Mouse (Mus musculus) T-helper 2 cell (primary cell): ENCODE data around the gene Dnah17.

Experiments used
- in situ Hi-C: fragments of 300-600 bp; cut with MboI, MseI; formaldehyde crosslinking; loops from one replicate; pipeline ENCODE4 v1.15.1; 2025; ENCODE audit warnings: high pct_unique_total_duplicates

Dnah17 gene

DNA sequence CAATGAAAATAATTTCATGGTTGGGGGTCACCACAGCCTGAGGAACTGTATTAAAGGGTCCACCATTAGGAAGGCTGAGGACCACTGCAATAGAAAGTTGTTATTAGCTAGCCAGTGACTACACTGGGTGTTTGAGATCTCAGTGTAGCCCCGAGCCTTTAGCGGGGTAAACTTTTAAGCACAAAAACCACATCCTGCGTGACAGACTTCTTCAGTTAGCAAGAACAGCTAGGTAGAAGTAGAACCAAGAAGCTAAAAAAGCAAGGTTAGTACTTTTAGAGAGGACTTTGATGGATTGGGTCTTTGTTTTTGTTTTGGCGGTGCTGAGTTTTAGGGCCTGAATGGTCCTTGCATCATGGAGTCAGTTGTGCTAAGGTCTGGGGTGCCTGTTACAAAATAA lies 13.3 kb upstream of the Dnah17 start:
- in situ Hi-C loops: no loop called here

DNA sequence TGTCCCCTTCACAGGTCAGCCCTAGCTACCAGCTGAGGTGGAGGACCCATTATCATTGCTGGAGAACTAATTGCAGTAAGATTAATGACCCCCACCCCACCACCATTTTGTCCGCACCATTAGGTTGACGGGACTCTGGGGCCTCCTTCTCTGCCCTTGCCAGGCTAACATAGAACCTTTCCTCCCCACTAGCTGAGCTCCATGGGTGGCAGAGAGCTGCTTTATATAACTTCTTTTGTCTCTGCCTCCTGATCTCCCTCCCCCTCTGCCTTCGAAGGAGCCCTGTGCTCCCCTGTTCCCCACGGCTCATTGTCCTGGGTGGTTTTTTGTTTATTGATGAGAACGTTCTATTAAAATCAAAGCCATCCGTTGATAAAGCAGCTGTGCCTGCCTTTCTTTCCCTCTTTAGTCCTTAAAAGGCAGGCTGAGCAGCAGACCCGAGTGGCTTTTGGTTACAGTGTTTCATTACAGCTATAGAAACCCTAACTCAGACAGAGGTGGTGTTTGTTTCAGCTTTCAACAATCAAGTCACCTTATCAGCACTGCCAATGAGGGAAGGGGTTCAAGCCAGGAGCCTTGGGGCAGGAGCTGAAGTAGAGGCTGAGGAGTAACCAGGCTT lies 12.2 kb upstream of the Dnah17 start:
- in situ Hi-C loops: no loop called here

DNA sequence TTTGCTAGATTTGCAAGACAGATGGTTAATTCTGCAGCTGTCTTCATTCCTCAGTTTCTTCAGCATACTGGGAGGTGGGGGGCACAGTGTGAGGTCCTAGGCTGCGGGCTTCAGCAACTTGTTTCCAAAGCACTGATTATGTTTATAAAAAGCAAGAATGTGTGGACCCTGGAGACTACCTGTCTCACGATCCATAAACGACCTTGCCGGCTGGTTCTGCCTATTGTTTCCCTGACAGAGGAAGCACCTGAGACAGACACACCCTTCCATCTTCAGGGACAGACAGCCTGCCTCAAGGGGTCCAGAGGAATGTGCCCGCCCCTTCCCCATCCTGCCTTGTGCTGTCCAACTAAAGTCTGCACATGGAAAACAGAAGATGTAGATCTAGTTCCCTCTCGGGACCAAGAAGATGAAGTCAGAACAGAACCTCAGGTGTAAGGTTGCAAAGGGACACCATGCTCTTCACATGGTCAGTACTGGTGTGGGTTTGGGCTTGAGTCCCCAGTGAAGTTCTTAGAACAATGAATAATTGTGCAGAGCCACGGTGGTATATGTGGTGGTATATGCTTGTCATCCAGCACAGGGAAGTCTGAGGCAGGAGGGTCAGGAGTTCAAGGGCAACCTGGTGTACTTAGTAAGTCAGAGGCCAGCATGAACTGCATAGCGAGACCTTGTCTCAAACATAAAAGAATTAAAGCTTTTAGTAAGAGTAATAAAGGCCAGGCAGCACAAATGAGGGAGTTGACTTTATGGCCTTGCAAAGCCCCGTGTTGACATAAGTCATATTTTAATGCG lies 10.5 kb upstream of the Dnah17 start:
- in situ Hi-C loops: no loop called here

DNA sequence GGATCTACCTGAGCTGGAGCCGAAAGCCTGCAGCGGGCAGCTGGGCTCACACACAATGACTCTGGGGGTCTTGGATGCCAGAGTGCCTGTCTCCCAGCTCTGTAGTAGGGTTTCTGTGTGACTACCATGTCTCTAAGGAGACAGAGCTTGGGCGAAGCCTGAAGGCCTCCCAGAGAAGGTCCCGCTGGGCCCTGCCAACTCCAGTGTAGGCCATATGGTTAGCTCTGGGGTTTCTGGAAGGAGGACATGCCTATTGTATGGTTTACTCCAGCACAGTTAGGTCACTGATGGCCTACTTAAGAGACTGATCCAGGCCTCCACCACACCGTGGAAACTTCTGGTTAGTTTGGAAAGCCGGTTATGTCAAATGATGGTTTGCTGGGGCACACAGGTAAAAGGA lies 7.9 kb upstream of the Dnah17 start:
- in situ Hi-C loops: no loop called here

DNA sequence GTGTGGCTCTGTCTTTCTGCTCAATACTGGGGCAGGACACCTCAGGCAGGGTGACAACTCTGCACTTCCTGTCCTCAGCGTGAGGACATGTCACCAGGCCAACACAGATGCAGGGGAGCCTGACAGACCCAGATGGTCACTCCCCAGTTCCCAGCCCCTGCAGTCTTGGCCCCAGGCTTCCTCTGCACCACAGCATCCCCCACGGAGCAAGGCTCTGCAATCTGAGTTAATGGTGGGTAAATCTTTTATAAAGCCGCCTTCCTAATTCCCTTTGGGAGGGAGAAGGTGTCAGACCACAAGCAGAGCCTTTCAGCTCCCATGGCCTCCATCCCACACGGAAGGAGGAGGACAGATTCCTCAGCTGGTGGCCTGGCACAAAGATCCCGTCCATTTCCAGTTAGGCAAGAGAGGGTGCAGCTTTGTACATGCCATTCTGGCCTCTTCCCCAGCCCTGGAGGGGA lies 5.8 kb upstream of the Dnah17 start:
- in situ Hi-C loops: no loop called here

DNA sequence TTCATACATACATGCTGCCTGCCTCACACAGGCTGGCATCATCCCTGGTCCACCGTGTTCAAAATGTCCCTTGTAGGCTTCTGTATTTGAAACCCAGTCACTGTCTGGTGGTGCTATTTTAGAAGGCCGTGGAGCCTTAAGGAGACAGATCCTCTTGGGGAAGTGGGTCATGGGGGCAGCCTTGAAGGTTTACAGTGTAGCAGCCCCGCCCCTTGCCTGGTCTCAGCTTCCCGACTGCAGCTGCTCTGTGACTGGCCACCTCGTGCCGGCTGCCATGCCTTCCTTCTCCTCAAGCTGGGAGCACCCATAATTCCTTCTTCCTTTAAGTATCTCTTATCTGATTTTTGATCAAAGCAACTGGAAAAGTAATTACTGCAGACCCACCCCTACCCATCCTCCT lies 4.8 kb upstream of the Dnah17 start:
- in situ Hi-C loops: no loop called here

DNA sequence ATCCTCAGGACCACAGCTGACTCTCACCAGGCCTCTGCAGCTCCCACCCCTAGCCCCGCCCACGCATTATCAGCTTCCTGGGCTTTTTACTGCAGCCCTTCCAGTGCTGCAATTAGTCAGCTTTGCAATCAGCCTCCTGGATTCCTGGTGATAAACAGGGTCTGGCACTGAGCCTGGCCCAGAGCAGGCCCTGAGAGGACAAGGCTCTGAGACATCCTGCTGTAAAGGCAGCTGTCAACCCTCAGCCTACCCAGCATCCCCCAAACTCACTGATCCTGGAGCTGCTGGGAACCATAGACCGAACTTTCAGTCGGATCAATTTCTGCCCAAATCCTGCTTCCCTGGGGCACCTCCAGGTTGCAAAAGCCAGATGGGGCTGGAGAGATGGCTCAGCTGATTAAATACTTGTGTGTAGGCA lies 3.3 kb upstream of the Dnah17 start:
- in situ Hi-C loops: no loop called here

DNA sequence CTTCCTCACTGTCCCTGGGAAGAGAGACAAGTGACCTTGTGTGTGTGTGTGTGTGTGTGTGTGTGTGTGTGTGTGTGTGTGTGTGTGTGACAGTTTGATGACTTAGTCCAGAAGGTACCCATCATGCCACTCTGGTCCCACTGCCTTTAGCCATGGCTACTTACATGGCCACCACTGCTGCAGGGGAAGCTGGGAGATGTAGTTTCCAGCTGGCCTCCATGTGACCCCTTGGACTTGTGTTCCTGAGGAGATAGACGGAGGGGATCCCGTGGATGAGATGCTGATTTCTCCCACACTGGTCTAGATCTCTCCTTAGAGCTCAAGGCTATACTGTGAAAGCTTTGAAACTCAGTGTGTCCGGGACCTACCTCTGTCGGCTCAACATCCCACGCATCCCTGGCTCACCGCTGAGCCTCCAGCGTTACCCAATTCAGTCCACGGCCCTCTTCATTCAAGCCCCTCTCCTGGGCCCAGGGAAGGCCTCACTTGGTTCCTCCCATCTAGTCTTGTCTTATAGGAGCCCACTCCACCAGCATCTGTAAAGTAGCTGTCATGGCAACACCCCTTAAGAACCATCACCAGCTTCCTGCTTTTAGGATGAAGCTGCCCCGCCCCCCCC lies 2.8 kb upstream of the Dnah17 start:
- in situ Hi-C loops: no loop called here

DNA sequence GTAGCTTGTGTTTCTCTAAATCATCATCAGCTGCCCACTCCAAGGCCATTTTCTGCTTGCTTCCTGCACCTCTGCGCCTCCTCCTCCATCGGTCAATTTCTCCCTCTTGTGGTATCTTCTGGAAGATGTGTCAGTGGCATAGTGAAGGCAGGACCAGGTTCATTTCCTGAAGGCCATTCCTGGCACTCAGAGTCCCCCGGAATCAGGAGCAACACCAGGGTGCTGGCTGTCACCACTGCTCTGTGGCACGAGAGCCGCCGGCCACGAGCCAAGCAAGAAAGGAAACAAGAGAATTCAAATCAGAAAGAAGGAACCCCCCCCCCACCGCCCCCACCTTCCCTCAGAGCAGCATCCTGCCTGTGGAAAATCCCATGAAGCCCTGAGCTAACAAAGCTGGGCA lies 1.7 kb upstream of the Dnah17 start:
- in situ Hi-C loops: no loop called here

DNA sequence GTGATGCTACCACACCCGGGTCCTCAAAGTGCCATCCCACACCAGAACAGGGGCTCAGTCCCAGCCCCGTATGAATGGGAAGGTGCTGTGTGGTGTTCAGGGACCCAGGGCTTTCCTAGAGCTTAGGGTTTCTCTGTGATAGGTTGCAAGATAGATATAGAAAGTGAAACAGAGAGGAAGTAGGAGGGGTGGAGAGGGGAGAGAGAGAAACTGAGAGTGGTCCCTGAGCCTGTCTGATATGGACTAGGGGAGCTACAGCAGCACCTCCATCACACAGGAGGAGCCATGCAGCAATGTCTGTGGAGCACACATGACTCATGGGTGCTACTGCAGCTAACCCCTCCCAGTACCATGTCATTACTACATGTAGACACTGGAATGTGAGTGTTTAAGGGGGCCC lies 622 bp downstream of the Dnah17 start:
- in situ Hi-C loops: no loop called here

DNA sequence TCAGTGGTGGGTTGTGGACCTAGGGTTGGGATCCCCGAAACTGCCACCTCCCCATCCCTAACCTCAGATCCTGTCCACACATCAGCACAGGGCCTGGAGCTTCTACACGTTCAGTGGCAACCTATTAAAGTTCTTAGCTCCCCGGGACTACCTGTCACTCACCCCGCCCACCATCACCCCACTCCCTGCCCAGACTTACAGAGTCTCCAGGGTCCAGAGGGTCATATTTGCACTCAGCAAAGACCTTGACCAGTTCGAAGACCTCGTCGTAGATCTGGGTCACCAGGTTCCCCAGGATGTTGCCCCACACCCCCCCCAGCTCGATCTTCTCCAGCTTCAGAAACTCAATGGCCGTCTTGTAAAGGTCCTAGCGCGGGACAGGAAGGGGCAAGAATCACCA lies 8.8 kb downstream of the Dnah17 start:
- in situ Hi-C loops: no loop called here

DNA sequence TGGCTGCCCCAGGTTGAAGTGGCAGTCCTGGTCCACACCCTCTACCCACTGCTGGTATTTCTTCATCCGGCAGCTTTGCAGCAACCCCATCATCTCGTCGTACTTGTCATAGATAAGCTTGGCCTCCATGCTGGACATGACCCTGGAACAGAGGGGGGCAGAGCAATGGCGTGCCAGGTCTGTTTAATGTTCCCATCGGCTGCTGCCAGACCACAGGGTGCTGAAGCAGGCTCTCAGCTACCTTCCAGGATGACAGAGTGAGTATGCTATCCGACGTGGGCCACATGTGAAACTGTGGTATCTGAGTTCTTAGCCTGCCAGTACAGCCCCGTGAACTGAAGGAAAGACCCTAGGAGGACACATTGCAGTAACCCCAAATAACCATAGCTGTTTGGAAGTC lies 11.7 kb downstream of the Dnah17 start:
- in situ Hi-C loops: no loop called here

DNA sequence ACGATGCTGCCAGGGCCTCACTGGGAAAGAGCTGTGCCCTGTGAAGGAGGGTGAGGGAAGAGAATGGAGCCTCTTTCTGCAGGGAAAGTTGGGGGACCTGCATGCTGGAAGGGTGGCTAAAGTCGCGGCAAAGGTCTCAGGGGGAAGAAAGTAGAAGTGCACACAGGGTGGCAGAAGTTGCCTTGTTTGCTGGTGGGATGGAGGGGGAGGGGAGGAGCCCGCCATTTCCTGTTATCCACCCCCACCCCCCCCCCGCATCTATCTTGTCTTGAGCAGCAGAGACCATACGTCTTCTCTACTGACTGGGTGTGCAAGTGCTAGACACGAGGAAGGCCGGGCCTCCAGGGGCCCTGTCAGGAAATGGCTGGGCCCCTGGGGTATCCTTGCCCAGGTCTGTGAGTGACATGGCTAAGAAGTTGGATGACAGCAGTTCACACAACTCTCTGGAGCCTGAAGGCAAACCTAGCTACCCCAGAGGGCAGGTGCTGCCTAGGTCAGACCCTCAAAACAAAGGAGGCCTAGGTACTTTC lies 15.8 kb downstream of the Dnah17 start:
- in situ Hi-C loops: no loop called here

DNA sequence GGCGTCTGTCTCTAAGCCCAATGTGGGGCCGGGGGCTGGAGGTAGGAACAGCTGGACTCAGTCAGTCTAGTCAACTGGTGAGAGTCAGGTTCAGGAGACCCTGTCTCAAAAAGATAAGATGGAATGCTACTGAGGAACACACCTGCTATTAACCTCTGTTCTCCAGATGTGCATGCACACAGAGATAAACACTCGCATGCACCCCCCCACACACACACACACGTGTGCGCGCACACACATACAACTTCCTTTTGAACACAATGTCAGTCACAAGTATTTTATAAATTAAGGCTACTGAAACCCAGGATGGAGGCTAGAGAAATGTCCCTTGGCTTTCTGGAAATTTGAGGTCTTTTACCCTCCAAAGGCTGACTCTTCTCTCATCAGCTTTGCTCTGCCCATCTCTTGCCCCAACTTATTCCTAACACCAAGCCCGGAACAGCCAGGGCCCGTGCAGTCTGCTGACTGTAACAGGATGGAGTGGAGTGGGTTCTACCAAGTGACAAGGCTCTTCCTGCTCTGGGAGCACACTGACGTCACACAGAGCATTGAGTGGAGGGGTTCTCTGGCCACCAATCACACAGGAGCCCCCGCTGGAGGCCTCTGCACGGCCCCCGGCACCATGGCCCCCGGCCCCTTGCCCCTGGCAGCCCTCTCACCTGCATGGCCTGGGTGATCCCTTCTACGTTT lies 16.8 kb downstream of the Dnah17 start:
- in situ Hi-C loops: no loop called here

DNA sequence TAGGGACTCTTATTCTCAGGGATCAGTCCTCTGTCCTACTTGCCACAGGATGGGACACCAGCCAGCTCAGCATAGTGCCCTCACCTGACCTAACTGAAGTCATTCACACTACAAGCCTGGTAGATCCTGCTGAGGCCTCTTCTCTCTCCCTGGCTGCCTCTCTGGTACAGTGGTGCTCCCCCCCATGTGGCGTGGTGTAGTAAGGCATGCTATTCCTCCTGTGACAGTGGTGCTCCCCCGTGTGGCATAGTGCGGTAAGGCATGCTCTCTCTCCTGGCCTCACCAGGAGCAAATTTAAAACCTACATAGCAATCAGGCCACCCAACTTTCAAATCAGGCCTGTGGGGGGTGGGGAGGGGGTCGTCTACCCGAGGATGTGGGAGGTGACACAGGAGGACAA lies 26.4 kb downstream of the Dnah17 start:
- in situ Hi-C loops: no loop called here

DNA sequence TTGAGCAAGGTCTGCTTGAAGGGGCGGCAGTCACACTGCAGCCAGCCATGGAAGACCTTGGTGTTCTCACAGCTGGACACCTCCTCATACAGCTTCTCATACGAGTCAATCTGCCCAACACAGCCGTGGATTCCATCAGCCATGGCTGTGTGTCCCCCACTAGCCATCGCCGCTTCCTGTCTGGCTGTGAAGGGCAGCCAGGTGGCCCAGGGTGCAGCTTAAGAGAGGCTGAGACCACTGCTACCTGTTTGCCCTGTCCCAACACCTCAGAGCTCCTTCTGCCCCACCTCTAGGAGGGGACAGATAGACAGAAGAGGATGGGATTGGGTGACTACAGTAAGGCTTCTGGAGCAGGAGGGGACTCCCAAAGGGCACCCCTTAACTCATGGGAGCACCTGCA lies 27.1 kb downstream of the Dnah17 start:
- in situ Hi-C loops: no loop called here

DNA sequence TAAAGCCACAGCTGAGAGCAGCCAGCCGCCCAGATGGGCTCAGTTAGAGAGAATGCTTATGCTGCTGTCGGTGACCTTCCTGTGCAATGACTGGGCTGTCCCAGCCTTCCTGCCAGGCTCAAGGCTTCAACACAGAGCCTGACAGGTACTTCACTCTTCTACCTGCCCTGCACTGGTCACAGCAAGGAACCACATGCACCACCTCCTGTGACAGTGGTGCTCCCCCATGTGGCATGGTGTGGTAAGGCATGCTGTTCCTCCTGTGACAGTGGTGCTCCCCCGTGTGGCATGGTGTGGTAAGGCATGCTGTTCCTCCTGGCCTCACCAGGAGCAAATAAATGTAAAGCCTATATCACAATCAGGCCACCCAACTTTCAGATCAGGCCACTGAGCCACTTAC lies 27.6 kb downstream of the Dnah17 start:
- in situ Hi-C loops: no loop called here

DNA sequence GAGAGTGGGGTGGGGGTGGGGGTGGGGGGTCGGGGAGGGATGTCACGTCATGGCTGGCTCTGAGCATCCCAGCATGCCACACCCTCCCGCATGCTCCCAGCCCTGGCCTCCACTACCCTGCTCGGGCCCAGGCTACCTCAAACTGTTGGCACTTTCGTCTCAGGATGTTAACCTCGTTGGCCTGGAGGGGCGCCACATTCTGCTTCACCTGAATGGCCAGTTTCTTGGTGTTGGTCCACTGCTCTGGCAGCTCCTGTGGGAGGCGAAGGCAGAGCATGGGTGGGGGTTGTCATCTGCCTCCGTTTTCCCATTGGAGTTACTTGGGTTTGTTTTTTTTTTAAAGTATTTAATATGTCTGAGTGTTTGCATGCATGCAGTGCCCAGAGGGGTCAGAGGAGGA lies 29.3 kb downstream of the Dnah17 start:
- in situ Hi-C loops: no loop called here

DNA sequence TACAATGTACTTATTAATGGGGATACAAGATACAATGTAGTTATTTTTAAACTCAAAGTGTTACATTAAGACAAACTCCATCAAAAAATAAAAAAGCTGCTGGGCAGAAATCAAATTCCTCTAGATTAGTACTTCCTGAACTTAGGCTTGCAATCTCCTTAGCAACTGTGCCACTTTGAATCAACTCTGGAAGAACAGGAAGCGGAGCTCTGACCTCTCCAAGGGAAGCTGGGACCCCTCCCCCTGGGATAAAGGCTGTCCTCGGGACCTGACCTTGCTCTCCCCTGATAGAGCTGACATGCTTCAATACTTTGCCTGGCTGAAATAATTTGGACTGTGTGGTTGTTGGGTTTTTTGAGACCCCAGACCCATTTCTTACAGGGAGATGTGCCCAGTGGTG lies 33.7 kb downstream of the Dnah17 start:
- in situ Hi-C loops: no loop called here

DNA sequence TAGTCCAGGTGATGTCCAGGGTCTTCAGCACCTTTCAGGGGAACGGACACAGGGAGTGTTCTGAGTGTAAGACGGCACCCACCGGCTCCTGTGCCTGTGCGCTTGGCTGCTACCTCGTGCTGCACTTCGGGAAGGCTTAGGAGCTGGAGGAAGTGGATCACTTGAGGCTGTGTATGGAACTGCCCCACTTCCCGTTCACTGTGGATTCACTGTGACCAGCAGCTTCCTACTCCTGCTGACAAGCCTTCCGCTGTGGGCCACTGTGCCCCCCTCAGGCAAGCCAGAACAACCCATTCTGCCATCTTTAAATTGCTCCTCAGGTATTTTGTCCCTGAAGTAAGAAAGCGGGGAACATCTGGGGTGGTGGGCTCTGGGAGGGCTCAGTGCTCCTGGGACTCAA lies 35.4 kb downstream of the Dnah17 start:
- in situ Hi-C loops: no loop called here

DNA sequence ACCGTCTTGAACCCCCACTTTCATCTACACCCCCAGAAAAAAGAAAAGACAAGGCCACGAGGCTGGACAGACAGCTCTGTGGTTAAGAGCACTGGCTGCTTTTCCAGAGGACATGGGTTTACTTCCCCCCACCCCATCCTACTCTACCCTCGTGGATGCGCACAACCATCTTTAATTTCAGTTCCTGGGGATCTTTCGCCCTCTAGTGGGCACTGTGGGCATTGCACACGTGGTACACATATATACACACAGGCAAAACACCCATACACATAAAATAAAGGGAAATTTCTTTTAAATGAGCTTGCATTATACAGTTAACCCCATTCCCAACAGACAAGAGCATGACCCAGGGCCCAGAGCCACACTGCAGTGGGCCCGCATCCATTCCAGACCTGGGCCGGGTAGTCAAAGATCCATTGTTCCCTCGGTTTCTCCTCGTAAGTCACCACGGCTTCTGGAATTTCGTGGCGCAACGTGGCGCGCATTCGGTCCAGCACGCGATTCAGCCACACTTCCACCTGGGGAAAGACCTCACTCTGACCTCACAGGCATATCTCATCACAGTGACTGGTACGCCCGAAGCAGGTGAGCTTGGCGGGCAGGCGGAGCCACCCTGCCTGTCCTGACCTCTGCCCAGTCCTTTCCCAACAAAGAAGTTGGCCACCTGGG lies 39.3 kb downstream of the Dnah17 start:
- in situ Hi-C loops: no loop called here

DNA sequence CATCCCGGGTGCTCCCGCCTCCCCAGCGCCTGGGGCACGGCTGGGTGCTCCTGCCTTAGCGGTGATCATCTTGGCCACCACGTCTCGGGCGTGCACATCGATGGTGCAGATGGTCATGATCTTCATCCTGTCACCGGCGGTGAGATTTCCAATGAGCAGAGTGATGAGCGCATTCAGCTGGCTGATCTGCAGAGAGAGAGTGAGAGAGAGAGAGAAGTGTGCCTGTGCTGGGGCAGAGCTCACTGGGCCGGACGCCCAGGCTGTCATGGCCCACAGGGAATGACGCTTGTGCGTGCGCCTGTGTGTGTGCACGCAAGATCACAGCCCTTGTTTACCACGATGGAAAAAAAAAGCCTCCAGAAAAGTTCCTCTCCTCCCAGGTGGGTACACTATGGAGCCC lies 41.5 kb downstream of the Dnah17 start:
- in situ Hi-C loops: no loop called here
